Mouse (Mus musculus) A20 (cell line): ENCODE measurements around the gene Evx2.

Source experiments
- DNase-seq: peaks from one replicate; pipeline ENCODE4 v3.0.0-alpha.2; 2011; ENCODE audit warnings: low read depth, low spot score

Gene Evx2

DNA sequence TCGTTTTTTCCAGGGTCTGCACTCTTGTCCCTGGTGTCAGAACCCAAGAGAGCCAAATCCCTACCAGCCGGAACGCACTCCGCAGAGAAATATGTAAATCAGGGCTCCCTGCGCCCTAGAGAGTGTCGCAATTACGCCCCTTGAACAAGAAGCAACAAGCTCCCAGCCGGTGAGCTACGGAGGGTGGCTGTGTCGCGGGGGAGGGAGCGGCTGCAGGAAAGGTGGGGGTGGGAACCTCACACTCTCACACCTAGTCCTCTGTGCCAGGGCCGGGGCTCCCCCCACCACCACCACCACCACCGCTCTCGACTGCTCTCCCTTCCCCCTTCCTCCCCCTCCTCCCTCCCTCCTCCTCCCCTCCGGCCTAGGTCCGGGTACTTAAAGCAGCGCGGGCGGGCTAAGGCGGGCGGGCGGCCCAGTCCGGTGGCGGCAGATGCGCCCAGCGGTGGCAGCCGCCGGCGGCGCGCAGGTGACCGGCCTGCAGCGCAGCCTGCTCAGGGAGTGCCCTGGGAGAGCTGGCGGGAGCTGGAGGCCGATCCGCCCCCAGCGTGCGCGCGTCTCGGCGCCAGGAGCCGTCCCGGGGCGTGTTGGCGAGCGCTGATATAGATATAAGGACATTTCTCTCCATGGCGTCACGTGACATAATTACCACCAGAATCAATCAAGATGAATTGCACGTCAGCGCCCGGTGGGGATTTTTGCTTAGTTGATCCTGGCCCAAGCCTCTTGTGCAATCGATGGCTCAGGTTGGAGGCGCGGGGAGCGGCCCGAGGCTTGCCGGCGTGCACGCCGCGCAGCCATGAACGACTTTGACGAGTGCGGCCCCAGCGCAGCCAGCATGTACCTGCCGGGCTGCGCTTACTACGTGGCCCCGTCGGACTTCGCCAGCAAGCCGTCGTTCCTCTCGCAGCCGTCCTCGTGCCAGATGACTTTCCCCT lies 22.5 kb upstream of the Evx2 start:
- no peak for DNase-seq

- DNase-seq: no peak
Measured at GRCm38 (mm10) chr2:74680561-74681398, 21.4 kb upstream of the Evx2 start.

DNA sequence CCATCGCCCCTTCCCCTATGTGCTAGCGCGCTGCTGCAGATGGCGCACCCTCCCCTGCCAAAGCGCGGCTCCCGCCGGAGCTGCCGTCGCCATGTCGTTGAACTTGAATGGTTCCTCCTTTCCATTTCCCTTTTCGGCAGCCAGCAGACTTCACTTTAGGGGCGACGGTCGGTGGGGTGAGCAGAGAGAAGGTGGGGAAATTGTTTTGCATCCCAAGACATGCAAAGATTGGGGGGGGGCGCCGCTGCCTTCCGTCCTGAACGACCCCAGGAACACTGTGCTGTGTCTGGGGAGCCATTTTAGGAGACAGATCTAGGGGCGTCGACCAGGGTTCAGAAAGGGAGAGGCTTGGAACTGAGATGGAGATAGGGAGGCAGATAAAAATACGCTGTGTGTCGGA lies 20.6 kb upstream of the Evx2 start:
- DNase-seq: no peak

DNA sequence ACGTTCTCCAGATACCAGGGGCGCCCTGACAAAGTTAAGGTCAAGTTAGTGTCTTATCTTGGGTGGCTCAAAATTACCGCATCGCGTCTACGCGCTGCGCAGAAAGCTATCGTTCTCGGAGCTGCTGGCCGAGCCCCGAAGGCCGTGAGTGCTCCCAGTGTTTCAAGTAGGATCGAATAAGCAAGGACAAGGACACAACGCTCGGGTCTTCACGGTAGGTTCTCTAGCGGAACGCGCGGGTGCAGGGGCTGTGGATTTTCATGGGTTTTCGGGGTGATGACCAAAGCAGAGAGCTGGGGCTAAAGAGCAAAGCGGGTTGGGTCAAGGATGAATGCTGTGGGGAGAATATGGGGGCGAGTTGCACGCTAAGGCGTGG lies 20.2 kb upstream of the Evx2 start:
- no peak for DNase-seq

GRCm38 (mm10) chr2:74678891-74679595 lies 19.7 kb upstream of the Evx2 start, which contains the start of gene Hoxd11:
Gene Hoxd11 (plus strand): TSS chr2:74679557.
- no peak for DNase-seq

GRCm38 (mm10) chr2:74677106-74677505 lies 17.7 kb upstream of the Evx2 start:
- no peak for DNase-seq

DNA sequence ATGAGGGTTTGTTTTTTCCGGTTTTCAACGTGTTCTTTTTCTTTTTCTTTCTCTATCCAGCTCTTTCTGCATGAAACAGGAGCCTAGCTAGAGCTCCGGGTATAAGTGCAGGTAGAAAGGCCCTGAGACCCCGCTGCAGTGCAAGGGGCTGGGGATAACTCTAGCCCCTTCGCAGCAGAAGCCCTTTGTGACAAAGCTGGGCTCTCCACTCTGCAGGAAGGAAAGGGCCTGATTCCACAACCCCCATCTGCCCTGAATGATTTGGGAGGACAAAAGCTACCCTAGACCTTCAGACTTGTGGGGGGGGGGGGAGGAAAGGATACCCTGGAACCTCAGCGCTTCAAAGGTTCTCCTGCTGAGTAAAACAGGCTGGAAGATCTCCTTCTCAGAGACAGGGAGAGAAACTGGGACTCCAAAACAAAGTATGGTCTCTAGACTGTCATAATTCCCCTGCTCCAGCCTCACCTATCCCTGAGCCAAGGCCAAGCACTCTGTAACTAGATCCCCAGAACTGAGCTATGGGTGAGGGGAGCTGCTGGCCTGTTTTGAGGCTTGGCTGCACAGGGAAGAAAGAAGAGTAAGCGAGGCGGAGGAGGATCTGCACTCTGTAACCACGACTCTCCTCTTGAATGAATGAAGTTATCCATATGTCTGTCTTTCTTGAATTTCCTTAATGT lies 17.2 kb upstream of the Evx2 start:
- no peak for DNase-seq

GRCm38 (mm10) chr2:74675666-74676282 lies 16.4 kb upstream of the Evx2 start:
- DNase-seq: no peak

DNA sequence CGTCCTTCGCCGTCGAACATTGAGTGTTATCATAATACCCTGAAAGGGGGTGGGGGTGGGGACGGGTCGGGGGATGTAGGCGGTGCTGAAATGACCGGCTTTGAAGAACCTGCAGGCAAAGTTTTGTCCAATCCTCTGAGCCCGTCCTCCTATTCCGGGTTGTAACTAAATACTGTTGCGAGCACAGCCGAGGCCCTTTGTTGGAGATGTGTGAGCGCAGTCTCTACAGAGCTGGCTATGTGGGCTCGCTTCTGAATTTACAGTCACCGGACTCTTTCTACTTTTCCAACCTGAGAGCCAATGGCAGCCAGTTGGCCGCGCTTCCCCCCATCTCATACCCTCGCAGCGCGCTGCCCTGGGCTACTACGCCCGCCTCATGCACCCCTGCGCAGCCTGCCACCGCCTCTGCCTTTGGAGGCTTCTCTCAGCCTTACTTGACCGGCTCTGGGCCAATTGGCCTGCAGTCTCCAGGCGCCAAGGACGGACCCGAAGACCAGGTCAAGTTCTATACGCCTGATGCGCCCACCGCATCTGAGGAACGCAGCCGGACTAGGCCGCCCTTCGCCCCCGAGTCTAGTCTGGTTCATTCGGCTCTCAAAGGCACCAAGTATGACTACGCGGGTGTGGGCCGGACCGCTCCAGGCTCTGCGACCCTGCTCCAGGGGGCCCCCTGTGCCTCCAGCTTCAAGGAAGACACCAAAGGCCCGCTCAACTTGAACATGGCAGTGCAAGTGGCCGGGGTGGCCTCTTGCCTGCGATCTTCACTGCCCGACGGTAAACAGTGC lies 15.7 kb upstream of the Evx2 start, which contains the start of gene Hoxd12:
TSS of gene Hoxd12 (plus strand) at position 133 of the 785 bp plus-strand sequence.
- DNase-seq: no peak

GRCm38 (mm10) chr2:74673835-74674425 lies 14.6 kb upstream of the Evx2 start:
- DNase-seq: no peak

DNA sequence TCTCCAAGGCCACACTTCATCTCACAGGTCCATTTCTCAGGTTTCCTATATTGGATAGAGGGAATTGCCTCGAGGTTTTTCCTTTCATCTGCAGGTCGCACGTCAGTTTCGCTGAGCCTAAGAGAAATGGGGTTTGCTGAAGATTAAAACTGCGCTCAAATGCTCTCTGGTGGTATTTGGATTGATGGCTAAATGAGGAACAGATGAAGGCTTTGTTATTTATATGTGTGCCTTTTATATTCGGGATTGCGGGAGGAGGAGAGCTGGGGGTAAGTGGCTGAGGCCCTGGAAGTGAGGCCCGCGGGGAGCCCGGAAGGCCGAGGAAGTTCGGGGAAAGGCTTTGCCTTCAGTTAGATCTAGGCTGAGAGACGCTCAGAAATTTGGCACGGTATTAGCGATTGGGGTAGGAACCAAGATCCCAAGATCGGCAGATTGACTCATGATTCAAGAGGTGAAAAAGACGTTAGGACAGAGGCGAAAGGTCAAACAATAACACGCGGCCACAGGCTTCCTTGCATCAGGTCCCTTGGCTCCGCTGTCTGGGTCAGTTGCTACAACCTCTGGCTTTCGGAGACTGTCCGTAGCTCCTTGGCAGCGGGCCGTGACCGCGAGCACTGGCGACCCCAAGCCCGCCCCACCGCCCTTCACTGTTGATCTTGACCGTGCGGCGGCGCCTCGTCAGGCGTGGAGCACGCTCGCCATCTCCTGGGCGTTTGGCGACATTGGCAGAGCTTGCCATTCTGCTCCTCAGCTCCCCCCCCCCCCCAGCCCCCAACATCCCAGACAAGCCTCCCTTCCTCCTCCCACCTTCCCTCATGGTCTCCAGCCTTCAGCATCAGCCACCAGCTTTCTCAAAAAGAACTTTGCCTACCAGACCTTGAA lies 13.4 kb upstream of the Evx2 start:
- DNase-seq: peak; percentile 70

GRCm38 (mm10) chr2:74671847-74672246 lies 12.5 kb upstream of the Evx2 start:
- no peak for DNase-seq

DNA sequence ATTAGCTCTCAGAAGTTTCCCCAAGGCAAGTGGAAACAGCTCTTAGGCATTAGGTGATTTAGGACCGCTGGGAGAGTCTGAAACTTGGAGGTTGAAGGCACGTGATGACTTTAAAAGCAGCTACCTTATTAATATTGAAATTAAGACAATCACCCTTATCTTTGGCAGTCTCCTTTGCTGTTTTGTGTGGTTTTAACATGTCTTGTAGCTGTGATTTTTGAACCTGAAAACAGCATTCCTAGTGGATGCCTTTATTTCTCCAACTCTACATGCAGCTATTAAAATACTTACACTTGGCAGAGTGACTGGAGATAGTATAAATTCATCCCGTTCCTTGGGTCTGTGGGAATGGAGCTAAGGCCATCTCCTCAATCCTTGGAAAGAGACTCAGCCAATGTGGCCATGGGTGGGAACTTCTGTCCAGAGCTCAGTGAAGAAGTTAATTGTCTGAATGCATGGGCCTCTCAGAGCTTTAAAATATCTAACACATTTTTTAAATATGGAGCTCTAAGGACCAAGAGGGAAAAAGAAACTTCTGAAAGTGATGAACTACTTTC lies 11.4 kb upstream of the Evx2 start:
- DNase-seq: no peak

DNA sequence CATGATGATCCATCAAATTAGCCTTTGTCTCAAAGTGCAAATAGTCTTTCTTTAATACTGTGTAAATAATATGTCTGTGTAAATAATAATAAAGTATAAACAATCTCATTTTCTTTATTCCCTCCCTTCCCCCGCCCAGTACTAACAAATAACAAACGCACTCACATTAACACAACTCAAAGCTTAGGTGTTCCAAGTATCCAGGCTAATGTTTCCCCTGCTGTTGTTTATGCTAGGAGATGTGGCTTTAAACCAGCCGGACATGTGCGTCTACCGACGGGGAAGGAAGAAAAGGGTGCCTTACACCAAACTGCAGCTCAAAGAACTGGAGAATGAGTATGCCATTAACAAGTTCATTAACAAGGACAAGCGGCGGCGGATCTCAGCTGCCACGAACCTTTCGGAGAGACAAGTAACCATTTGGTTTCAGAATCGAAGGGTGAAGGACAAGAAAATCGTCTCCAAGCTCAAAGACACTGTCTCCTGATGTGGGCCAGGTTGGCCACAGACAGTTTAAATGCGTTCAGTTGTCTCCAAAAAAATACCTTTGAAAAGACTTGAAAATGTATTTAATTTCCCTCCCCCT lies 10.4 kb upstream of the Evx2 start:
- no peak for DNase-seq

GRCm38 (mm10) chr2:74669230-74669578 lies 9.8 kb upstream of the Evx2 start:
- no peak for DNase-seq

DNA sequence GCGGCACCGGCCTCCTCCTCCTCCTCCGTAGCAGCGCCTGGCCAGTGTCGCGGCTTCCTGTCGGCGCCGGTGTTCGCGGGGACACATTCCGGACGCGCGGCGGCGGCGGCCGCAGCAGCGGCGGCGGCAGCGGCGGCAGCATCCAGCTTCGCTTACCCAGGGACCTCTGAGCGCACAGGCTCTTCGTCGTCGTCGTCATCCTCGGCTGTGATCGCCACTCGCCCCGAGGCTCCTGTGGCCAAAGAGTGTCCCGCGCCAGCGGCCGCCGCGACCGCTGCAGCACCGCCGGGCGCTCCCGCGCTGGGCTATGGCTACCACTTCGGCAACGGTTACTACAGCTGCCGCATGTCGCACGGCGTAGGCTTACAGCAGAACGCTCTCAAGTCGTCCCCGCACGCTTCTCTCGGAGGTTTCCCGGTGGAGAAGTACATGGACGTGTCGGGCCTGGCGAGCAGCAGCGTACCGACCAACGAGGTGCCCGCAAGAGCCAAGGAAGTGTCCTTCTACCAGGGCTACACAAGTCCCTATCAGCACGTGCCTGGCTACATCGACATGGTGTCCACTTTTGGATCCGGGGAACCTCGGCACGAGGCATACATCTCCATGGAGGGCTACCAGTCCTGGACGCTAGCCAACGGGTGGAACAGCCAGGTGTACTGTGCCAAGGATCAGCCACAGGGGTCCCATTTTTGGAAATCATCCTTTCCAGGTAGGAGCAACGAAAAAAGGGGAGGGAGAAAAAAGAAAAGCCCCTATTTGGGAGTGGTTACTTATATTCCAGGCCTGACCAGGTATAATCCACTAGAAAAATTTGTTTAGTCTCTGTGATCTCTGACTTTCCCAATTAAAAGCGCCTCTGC lies 9.2 kb upstream of the Evx2 start:
- DNase-seq: no peak

- DNase-seq: no peak
Measured at GRCm38 (mm10) chr2:74667842-74668357, 8.5 kb upstream of the Evx2 start, which contains the start of gene Hoxd13. Gene Hoxd13 (plus strand): TSS chr2:74668310.
